Mouse (Mus musculus) heart, embryonic 14.5 days (tissue): ENCODE measurements at regions not wholly inside any gene's neighbourhood (a gene's known extent, or its start where the extent isn't known, plus 50 kb on each side); places are given as distances from the start of the nearest gene placed in this dataset.

ENCODE experiments used
- ATAC-seq: fragments of 200-750 bp; cut with Nextera tagmentation; 2 replicates; pipeline ENCODE4 v1.8.0; 2017; ENCODE audit warnings: low read depth, moderate TSS enrichment; ENCODE audit not compliant: insufficient number of reproducible peaks, insufficient read depth, low FRiP score
- H3K27ac ChIP-seq, 2 experiments: fragments of 200-500 bp in 1 of 2; fragments of 300-500 bp in 1 of 2; sonication (generic) in 1 of 2; replicated peaks in 1 of 2; 2 replicates each; pipeline ENCODE4 v1.5.1; 2012 to 2014; ENCODE audit warnings: low read depth in 2 of 2, low read length in 2 of 2, control low read depth in 1 of 2, mild to moderate bottlenecking in 1 of 2, mixed read lengths in 1 of 2; ENCODE audit not compliant: control insufficient read depth in 1 of 2, insufficient read depth in 1 of 2
- H3K27me3 ChIP-seq: fragments of 300-500 bp; sonication (generic); 2 replicates; pipeline ENCODE4 v1.6.1; 2014; ENCODE audit warnings: mild to moderate bottlenecking, low read length, control low read depth; ENCODE audit not compliant: control insufficient read depth, insufficient read depth
- H3K36me3 ChIP-seq: fragments of 300-500 bp; sonication (generic); 2 replicates; pipeline ENCODE4 v1.6.1; 2014; ENCODE audit warnings: mild to moderate bottlenecking, control low read depth, low read length, mixed read lengths; ENCODE audit not compliant: control insufficient read depth, insufficient read depth
- H3K4me1 ChIP-seq, 2 experiments: fragments of 200-500 bp in 1 of 2; fragments of 300-500 bp in 1 of 2; sonication (generic) in 1 of 2; 2 replicates each; pipeline ENCODE4 v1.6.1; 2012 to 2014; ENCODE audit warnings: low read length in 2 of 2, control low read depth in 1 of 2, mixed read lengths in 1 of 2; ENCODE audit not compliant: control insufficient read depth in 2 of 2, insufficient read depth in 2 of 2
- H3K4me2 ChIP-seq: fragments of 300-500 bp; sonication (generic); 2 replicates; pipeline ENCODE4 v1.6.1; 2014; ENCODE audit warnings: mild to moderate bottlenecking, low read length
- H3K4me3 ChIP-seq, 2 experiments: fragments of 200-500 bp in 1 of 2; fragments of 300-500 bp in 1 of 2; sonication (generic) in 1 of 2; 2 replicates each; pipeline ENCODE4 v1.5.1; 2012 to 2014; ENCODE audit warnings: low read length in 2 of 2, mild to moderate bottlenecking in 2 of 2, control low read depth in 1 of 2, low read depth in 1 of 2, moderate library complexity in 1 of 2; ENCODE audit not compliant: control insufficient read depth in 1 of 2, insufficient read depth in 1 of 2
- H3K9ac ChIP-seq: fragments of 300-500 bp; sonication (generic); 2 replicates; pipeline ENCODE4 v1.6.1; 2014; ENCODE audit warnings: mild to moderate bottlenecking, low read length
- H3K9me3 ChIP-seq: fragments of 300-500 bp; sonication (generic); 2 replicates; pipeline ENCODE4 v1.6.1; 2016; ENCODE audit warnings: low read length, control low read depth; ENCODE audit not compliant: control insufficient read depth
- WGBS: fragments of 180-500 bp; shearing (Covaris S2); extraction: QIAGEN DNeasy Blood & Tissue Kit; methylation state at CpG from one replicate; pipeline ENCODE4 v1.1.7; 2014; 5-methylcytosine and 5-hydroxymethylcytosine counted together

DNA sequence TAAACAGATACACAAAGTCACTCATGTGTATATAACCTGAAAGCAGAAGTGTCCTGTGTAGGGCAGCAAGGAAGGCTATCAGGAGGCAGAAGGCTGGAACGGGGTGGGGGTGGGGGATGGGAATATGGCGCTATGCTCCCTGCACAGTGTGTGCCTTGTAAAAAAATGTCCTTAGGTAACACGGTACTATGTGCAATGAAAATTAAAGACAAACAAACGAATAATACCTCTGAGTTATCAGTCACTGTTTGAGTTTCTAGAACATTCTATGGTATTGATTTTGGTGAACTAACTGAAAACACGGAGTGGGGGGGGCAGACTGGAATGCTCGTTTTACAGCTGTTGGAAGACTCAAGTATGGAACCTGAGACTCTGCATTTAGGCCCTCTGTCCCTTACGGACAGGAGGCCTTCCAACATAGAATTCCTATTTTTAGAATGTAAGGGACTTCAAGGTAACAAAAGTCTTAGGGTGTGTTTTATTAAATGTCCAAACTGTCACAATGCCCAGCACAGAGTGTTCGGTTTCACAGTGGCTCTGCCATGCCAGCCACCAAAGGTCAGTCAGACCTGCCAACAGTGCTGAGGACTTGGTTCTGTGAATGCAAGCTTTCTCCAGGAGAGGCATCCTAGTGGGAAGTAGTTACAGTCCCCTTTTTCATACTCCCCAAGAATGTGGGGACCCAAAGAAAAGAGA is 240.6 kb downstream of the Ano6 start:
- Histone ChIP-seq H3K9me3 (no peaks in the 10 kb centered on the region), H3K36me3 (no peaks in the 10 kb centered on the region), H3K4me2 (no peak overlapping the region), H3K4me1 (no peaks in the 10 kb centered on the region), H3K4me3 (no peak overlapping the region), H3K9ac (no peak overlapping the region), H3K27ac (no peak overlapping the region), H3K27me3 (no peaks in the 10 kb centered on the region)
- WGBS, result 70% methylated on average over 8 of the region's 8 CpGs
- ATAC-seq, result no peak

GRCm38 (mm10) chr15:96035273-96035672 is 244.6 kb downstream of the Ano6 start:
- Histone ChIP-seq H3K4me3 (no peak overlapping the region), H3K27me3 (no peaks in the 10 kb centered on the region), H3K27ac (no peak overlapping the region), H3K9me3 (no peaks in the 10 kb centered on the region), H3K4me2 (no peak overlapping the region), H3K4me1 (no peaks in the 10 kb centered on the region), H3K36me3 (no peaks in the 10 kb centered on the region), H3K9ac (no peak overlapping the region)
- 56% methylated on average over 12 of the region's 12 CpGs for WGBS
- no peak for ATAC-seq

- H3K27me3 ChIP-seq, result no peaks in the 10 kb centered on the region
- H3K27ac ChIP-seq, result no peak overlapping the region
- H3K36me3 ChIP-seq, result no peaks in the 10 kb centered on the region
- H3K9me3 ChIP-seq, result no peaks in the 10 kb centered on the region
- WGBS, result 40% methylated on average over 3 of the region's 3 CpGs
- no peaks in the 10 kb centered on the region for H3K4me1 ChIP-seq
- H3K4me3 ChIP-seq, result no peak overlapping the region
- no peak overlapping the region for H3K9ac ChIP-seq
- no peak overlapping the region for H3K4me2 ChIP-seq
- ATAC-seq, result no peak
Measured at GRCm38 (mm10) chr15:96045561-96045960, 241.8 kb upstream of the Arid2 start.

GRCm38 (mm10) chr15:96046651-96047050 is 240.7 kb upstream of the Arid2 start:
- Histone ChIP-seq H3K4me3 (no peak overlapping the region), H3K36me3 (no peaks in the 10 kb centered on the region), H3K4me2 (no peak overlapping the region), H3K9ac (no peak overlapping the region), H3K27me3 (no peaks in the 10 kb centered on the region), H3K4me1 (no peaks in the 10 kb centered on the region), H3K27ac (no peak overlapping the region), H3K9me3 (no peaks in the 10 kb centered on the region)
- 82% methylated on average over 5 of the region's 5 CpGs for WGBS
- no peak for ATAC-seq

GRCm38 (mm10) chr15:96050416-96050815 is 236.9 kb upstream of the Arid2 start:
- H3K9ac ChIP-seq, result no peak overlapping the region
- H3K9me3 ChIP-seq, result peaks cover 3% of the 10 kb centered on the region; the same call in 1 of the 2 replicates
- H3K36me3 ChIP-seq, result no peaks in the 10 kb centered on the region
- WGBS, result 57% methylated on average over 4 of the region's 4 CpGs
- no peak for ATAC-seq
- no peak overlapping the region for H3K4me3 ChIP-seq
- H3K4me1 ChIP-seq, result no peaks in the 10 kb centered on the region
- no peak overlapping the region for H3K27ac ChIP-seq
- H3K4me2 ChIP-seq, result no peak overlapping the region
- no peaks in the 10 kb centered on the region for H3K27me3 ChIP-seq

DNA sequence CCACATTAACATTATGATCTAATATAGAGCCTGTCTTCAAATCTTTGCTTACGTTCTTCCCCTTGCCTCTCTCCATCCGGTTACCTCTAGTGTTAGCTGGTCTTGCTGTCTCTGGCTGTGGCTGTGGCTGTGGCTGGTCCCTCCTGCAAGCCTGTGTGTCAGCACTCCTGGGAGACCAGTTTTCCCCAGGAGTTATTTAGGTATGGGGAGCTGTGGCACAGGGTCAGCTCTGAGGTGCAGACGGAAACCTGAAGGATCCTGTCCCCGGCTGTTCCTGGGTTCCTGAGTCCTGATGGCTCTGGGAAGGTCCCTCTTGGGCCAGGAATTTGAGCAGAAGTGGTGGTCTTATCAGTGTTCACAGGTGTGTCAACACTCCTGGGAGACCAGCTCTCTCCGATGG is 234.7 kb upstream of the Arid2 start:
- H3K27me3 ChIP-seq, result no peaks in the 10 kb centered on the region
- no peak overlapping the region for H3K4me3 ChIP-seq
- H3K27ac ChIP-seq, result no peak overlapping the region
- peaks cover 3% of the 10 kb centered on the region; the same call in 1 of the 2 replicates for H3K9me3 ChIP-seq
- no peak for ATAC-seq
- H3K4me1 ChIP-seq, result no peaks in the 10 kb centered on the region
- 69% methylated on average over 5 of the region's 5 CpGs for WGBS
- no peak overlapping the region for H3K9ac ChIP-seq
- no peaks in the 10 kb centered on the region for H3K36me3 ChIP-seq
- H3K4me2 ChIP-seq, result no peak overlapping the region

DNA sequence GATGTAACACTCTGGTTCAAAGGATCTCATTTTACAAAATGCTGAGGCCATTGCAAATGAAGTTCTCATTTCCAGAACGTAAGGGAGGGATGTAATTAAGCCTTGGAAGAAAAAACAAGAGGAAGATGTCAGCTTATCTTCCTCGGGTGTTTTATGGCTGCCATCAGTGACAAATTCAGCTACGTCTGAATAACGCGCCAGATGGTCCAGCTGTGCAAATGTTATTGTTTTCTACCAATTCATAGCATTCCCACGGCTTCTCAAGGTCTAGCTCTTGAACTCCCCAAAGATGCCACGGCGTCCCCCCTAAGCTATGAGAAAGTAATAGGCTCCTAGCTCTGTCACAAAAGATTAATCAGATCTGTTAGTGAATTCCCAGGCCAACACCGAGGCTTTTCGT is 232.0 kb upstream of the Arid2 start:
- WGBS, result 83% methylated on average over 10 of the region's 10 CpGs
- H3K4me3 ChIP-seq, result no peak overlapping the region
- no peak for ATAC-seq
- H3K36me3 ChIP-seq, result no peaks in the 10 kb centered on the region
- no peak overlapping the region for H3K4me2 ChIP-seq
- H3K9me3 ChIP-seq, result peaks cover 3% of the 10 kb centered on the region; the same call in 1 of the 2 replicates
- no peak overlapping the region for H3K27ac ChIP-seq
- no peaks in the 10 kb centered on the region for H3K27me3 ChIP-seq
- peaks cover 6 to 11% of the 10 kb centered on the region in 2 experiments for H3K4me1 ChIP-seq
- H3K9ac ChIP-seq, result no peak overlapping the region
